Mouse (Mus musculus) brown adipose tissue, adult 24 weeks (tissue): ENCODE measurements around the gene Fam193a. TPM values are rescaled to one million over a fixed set of nuclear protein-coding genes. Genes with fewer than 3 reads are reported as not detected.

ENCODE experiments used
- H3K27ac ChIP-seq: fragments of 200-500 bp; replicated peaks from 2 replicates; pipeline ENCODE4 v1.5.1; 2012; ENCODE audit warnings: low read depth, mild to moderate bottlenecking, low read length
- H3K4me1 ChIP-seq: fragments of 200-500 bp; 2 replicates; pipeline ENCODE4 v1.6.1; 2012; ENCODE audit warnings: low read length, mixed read lengths; ENCODE audit not compliant: control insufficient read depth, insufficient read depth, insufficient read length
- H3K4me3 ChIP-seq: fragments of 200-500 bp; 2 replicates; pipeline ENCODE4 v1.5.1; 2012; ENCODE audit warnings: low read depth, mild to moderate bottlenecking, low read length, moderate library complexity; ENCODE audit not compliant: insufficient read depth
- polyA plus RNA-seq: library from polyadenylated mRNA; stranded (reverse); fragments of >200 nt; gene quantifications from 2 replicates; pipeline ENCODE4 v1.2.4, GENCODE M21; 2012; ENCODE audit not compliant: missing spikeins, insufficient read depth, insufficient read length

The Fam193a gene
- polyA plus RNA-seq, 1 experiment = 7.2 TPM

GRCm38 (mm10) chr5:34513466-34514217, 143.9 kb downstream of the Fam193a start, which contains the start of gene Tnip2:
Tnip2 (minus strand) TSS chr5:34513991.
- Histone ChIP-seq H3K27ac (peak within 1 kb of the TSS; percentile 83), H3K4me1 (peaks cover 8% of the 10 kb centered on the region; the same call in 1 of the 2 replicates), H3K4me3 (peak within 1 kb of the TSS; percentile 88)

DNA sequence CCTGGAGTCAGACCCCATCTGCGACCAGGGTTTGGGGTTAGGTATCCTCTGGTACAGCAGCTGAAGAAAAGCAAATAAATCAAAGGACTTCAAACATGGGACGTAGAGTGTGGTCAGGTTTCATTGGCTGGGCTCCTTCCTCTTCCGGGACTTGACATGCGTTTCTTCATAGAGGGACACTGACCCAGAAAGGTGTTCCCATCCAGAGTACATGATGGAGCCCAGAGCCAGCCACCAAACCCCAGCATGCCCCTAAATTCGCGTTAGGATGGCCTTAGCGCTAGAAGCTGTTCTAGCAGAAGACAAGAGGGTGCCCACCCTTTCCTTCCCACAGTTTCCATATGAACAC, 144.5 kb downstream of the Fam193a start:
- peaks cover 8% of the 10 kb centered on the region; the same call in 1 of the 2 replicates for H3K4me1 ChIP-seq
- peak overlapping the region; percentile 67 for H3K27ac ChIP-seq
- H3K4me3 ChIP-seq = peak overlapping the region; percentile 77

- Histone ChIP-seq H3K4me1 (peaks cover 8% of the 10 kb centered on the region; the same call in 1 of the 2 replicates), H3K4me3 (no peak overlapping the region), H3K27ac (no peak overlapping the region)
These were observed 145.4 kb downstream of the Fam193a start for GRCm38 (mm10) chr5:34515096-34515495.

GRCm38 (mm10) chr5:34517913-34518312, 148.2 kb downstream of the Fam193a start:
- Histone ChIP-seq H3K4me1 (peaks cover 4% of the 10 kb centered on the region), H3K4me3 (no peak overlapping the region), H3K27ac (no peak overlapping the region)

DNA sequence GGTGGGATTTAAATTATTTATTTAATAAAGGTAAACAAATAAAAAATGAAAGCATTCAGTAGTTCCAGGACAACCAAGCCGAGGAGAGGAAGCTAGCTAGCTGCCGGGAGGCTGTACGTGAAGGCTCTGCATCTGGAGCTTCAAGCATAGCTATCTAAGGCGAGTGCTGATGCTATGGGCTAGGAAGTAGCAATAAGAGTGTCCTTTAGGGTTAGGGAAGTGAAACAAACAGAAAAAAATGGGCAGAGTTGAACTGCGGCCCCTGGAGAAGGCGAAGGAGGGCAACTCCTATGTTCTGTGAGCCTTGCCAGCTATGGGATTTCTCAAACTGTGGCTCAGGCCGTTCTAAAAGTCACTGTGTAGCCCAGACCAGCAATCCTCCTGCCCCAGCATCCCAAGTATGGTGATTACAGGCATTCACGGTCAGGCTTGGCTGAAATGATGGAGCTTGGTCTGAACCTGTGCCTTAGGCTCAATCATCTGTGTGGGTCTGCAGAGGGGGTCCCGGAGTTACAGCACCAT, 149.7 kb downstream of the Fam193a start:
- Histone ChIP-seq H3K4me1 (peaks cover 2% of the 10 kb centered on the region; the same call in 1 of the 2 replicates), H3K27ac (peak overlapping the region; percentile 27), H3K4me3 (no peak overlapping the region)

DNA sequence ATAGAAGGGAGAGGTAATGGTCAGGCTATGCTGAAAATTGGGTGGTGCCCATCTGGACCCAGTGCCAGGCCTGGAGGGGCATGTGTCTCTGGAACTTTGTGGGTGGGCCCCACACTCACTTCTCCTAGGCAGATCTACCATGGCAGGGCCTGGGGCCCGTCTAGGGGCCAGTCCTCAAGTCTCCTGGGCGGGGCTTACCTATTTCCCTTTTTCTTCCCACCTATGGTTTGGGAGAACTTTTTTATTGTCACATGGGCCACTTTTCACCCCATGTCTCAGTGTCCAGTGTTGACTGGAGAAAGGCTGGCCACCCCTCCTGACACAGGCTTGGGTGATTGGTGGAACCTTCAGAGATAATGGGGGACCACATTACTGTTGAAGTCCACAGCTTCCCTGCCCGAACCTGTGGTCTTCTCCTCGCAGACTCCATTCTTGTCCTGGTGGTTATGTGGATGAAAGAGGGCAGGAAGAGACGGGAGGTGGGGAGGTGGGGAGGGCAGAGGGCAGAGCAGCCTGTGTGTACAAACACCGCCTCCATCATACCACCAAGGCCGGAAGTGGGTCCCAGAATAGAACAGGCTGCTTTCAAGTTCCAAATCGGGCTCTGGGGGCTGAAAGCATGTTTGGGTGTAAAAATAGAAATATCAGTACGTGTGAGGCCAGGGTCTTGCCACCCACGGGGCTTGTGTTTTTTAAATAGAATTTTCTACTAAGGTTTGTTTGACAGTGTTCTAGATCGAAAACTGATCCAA, 150.9 kb downstream of the Fam193a start:
- peaks cover 2% of the 10 kb centered on the region; the same call in 1 of the 2 replicates for H3K4me1 ChIP-seq
- H3K4me3 ChIP-seq = no peak overlapping the region
- H3K27ac ChIP-seq = no peak overlapping the region

GRCm38 (mm10) chr5:34521337-34521736, 151.6 kb downstream of the Fam193a start:
- H3K4me1 ChIP-seq = peaks cover 2% of the 10 kb centered on the region; the same call in 1 of the 2 replicates
- no peak overlapping the region for H3K4me3 ChIP-seq
- H3K27ac ChIP-seq = no peak overlapping the region

GRCm38 (mm10) chr5:34523958-34524485, 154.3 kb downstream of the Fam193a start:
- Histone ChIP-seq H3K4me3 (no peak overlapping the region), H3K4me1 (peaks cover 7% of the 10 kb centered on the region), H3K27ac (no peak overlapping the region)

GRCm38 (mm10) chr5:34524511-34524910, 154.8 kb downstream of the Fam193a start:
- Histone ChIP-seq H3K4me1 (peaks cover 7% of the 10 kb centered on the region), H3K27ac (no peak overlapping the region), H3K4me3 (no peak overlapping the region)

- Histone ChIP-seq H3K4me1 (peaks cover 10% of the 10 kb centered on the region), H3K27ac (peak within 1 kb of the TSS; percentile 2), H3K4me3 (peak within 1 kb of the TSS; percentile 66)
These were observed 156.1 kb downstream of the Fam193a start, which contains the start of gene Sh3bp2 for GRCm38 (mm10) chr5:34525663-34526476. Sh3bp2 (plus strand) TSS chr5:34525838.

GRCm38 (mm10) chr5:34526477-34526775, 156.7 kb downstream of the Fam193a start:
- peak overlapping the region; percentile 2; the same call in 1 of the 2 replicates for H3K27ac ChIP-seq
- H3K4me1 ChIP-seq = peaks cover 11% of the 10 kb centered on the region; the same call in 1 of the 2 replicates
- peak overlapping the region; percentile 66 for H3K4me3 ChIP-seq

DNA sequence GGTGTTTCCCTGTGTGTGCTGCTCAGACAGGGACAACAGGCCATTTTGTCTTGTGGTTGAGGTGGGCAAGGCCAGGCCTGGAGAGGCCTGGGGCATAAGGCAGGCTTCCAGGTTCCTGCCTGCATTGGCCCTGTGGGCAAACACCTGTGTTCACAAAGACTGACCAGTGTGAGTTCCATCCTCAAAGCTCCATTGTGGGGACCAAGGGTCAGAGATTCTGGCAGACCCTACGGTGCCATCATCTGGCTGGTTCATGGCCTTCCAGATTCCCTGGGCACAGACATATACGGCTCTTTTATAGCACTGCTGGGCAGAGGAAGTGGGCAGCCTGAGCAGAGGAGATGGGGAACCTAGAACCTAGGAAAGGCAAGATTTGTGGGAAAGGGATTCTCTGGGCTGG, 157.6 kb downstream of the Fam193a start:
- Histone ChIP-seq H3K4me1 (peaks cover 11% of the 10 kb centered on the region; the same call in 1 of the 2 replicates), H3K27ac (0 out of 2 replicates have a peak overlapping the region, but pooled peaks have one; percentile 11), H3K4me3 (peak overlapping the region; percentile 4; the same call in 1 of the 2 replicates)

DNA sequence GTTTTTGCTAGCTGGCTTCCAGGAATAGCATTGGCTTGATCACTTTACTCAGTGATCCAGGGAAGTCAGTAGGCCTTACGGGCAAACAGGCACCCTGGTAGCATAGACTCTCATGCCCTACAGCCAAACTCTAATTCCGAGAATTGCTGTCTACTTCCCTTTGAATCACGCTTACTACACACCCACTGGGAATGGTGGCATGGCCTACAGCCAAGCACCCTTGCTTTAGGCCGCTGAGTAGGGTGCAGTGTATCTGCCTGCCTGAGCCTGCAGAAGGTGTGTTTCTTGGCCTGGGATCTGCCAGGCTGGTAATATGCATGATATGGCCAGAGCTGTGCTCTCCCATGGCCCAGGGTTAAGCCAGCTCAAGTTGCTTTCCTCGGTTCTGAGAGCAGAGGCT, 159.0 kb downstream of the Fam193a start:
- Histone ChIP-seq H3K27ac (peak overlapping the region; percentile 46), H3K4me3 (no peak overlapping the region), H3K4me1 (peaks cover 11% of the 10 kb centered on the region; the same call in 1 of the 2 replicates)

GRCm38 (mm10) chr5:34530116-34530515, 160.4 kb downstream of the Fam193a start:
- Histone ChIP-seq H3K4me3 (no peak overlapping the region), H3K4me1 (peaks cover 13% of the 10 kb centered on the region), H3K27ac (no peak overlapping the region; the same call in 1 of the 2 replicates)
